Mouse (Mus musculus) bone marrow, adult 2 months (tissue): ENCODE measurements at regions not wholly inside any gene's neighbourhood (a gene's known extent, or its start where the extent isn't known, plus 50 kb on each side); places are given as distances from the start of the nearest gene placed in this dataset.
"Not testable (repeated sequence)": the region's sequence is repeated elsewhere in the genome, so short reads cannot be mapped to it uniquely, and the experiment has no call there.

Experiments
- H3K27ac ChIP-seq: fragments of 200-500 bp; 2 replicates; pipeline ENCODE4 v1.5.1; 2012; ENCODE audit warnings: low read depth, mild to moderate bottlenecking, control low read depth, inconsistent platforms, low read length; ENCODE audit not compliant: control insufficient read depth, poor library complexity, insufficient read depth
- H3K4me1 ChIP-seq: fragments of 200-500 bp; 2 replicates; pipeline ENCODE4 v1.6.1; 2011; ENCODE audit warnings: low read length; ENCODE audit not compliant: control insufficient read depth, insufficient read depth
- H3K4me3 ChIP-seq: fragments of 200-500 bp; replicated peaks from 2 replicates; pipeline ENCODE3; 2011; ENCODE audit warnings: mild to moderate bottlenecking, low read depth, low read length, control low read depth; ENCODE audit not compliant: control insufficient read depth
- CTCF ChIP-seq: fragments of 200-500 bp; IDR thresholded peaks from 2 replicates; pipeline ENCODE4 v1.5.1; 2011; ENCODE audit warnings: low read length, control low read depth; ENCODE audit not compliant: control insufficient read depth, insufficient read depth
- POLR2A ChIP-seq: fragments of 200-500 bp; IDR thresholded peaks from 2 replicates; pipeline ENCODE4 v1.6.1; 2011; ENCODE audit warnings: low read depth, mild to moderate bottlenecking, control low read depth, low read length, borderline replicate concordance; ENCODE audit not compliant: control insufficient read depth
- WGBS: fragments of 180-500 bp; shearing (Covaris S2); methylation state at CpG from one replicate; pipeline ENCODE4 v1.1.7; 2018; 5-methylcytosine and 5-hydroxymethylcytosine counted together

GRCm38 (mm10) chr14:48799442-48800099 is 126.0 kb upstream of the Otx2 start:
- H3K4me3 ChIP-seq, result no peak overlapping the region
- 80% methylated on average over 10 of the region's 10 CpGs for WGBS
- no peak overlapping the region for H3K27ac ChIP-seq
- no peak for TF ChIP-seq POLR2A
- no peak for TF ChIP-seq CTCF
- no peaks in the 10 kb centered on the region for H3K4me1 ChIP-seq

- no peak for TF ChIP-seq POLR2A
- TF ChIP-seq CTCF, result no peak
- Histone ChIP-seq H3K4me1 (no peaks in the 10 kb centered on the region), H3K4me3 (no peak overlapping the region), H3K27ac (no peak overlapping the region)
- 71% methylated on average over 5 of the region's 5 CpGs for WGBS
These were observed 117.9 kb upstream of the Otx2 start for GRCm38 (mm10) chr14:48791507-48791906.

- no peaks in the 10 kb centered on the region for H3K4me1 ChIP-seq
- no peak for TF ChIP-seq POLR2A
- TF ChIP-seq CTCF, result no peak
- H3K4me3 ChIP-seq, result no peak overlapping the region
- WGBS, result 56% methylated on average over 1 of the region's 1 CpGs
- no peak overlapping the region for H3K27ac ChIP-seq
These were observed 105.7 kb upstream of the Otx2 start for GRCm38 (mm10) chr14:48779327-48779726.

- Histone ChIP-seq H3K4me3 (no peak overlapping the region), H3K27ac (no peak overlapping the region), H3K4me1 (no peaks in the 10 kb centered on the region)
- no peak for TF ChIP-seq CTCF
- no peak for TF ChIP-seq POLR2A
- 78% methylated on average over 9 of the region's 9 CpGs for WGBS
These were observed 97.2 kb upstream of the Otx2 start for GRCm38 (mm10) chr14:48770832-48771231.

GRCm38 (mm10) chr14:48762691-48763090 is 89.1 kb upstream of the Otx2 start:
- TF ChIP-seq CTCF (no peak), POLR2A (no peak)
- Histone ChIP-seq H3K4me1 (no peaks in the 10 kb centered on the region), H3K4me3 (no peak overlapping the region), H3K27ac (no peak overlapping the region)
- 72% methylated on average over 5 of the region's 5 CpGs for WGBS

GRCm38 (mm10) chr14:48761002-48761648 is 87.5 kb upstream of the Otx2 start:
- Histone ChIP-seq H3K4me1 (no peaks in the 10 kb centered on the region), H3K27ac (no peak overlapping the region), H3K4me3 (no peak overlapping the region)
- TF ChIP-seq CTCF, result no peak
- TF ChIP-seq POLR2A, result no peak
- WGBS, result 73% methylated on average over 7 of the region's 7 CpGs

GRCm38 (mm10) chr14:48755096-48755495 is 81.5 kb upstream of the Otx2 start:
- not testable (repeated sequence) for H3K4me1 ChIP-seq, H3K27ac ChIP-seq, H3K4me3 ChIP-seq
- WGBS, result 88% methylated on average over 5 of the region's 5 CpGs

- TF ChIP-seq CTCF (no peak), POLR2A (no peak)
- WGBS, result 72% methylated on average over 11 of the region's 11 CpGs
- H3K4me3 ChIP-seq, result no peak overlapping the region
- H3K4me1 ChIP-seq, result no peaks in the 10 kb centered on the region
- H3K27ac ChIP-seq, result no peak overlapping the region
These were observed 80.6 kb upstream of the Otx2 start for GRCm38 (mm10) chr14:48754080-48754720.

- Histone ChIP-seq H3K4me3 (no peak overlapping the region), H3K4me1 (no peaks in the 10 kb centered on the region), H3K27ac (no peak overlapping the region)
- 76% methylated on average over 10 of the region's 10 CpGs for WGBS
- TF ChIP-seq POLR2A, result no peak
- no peak for TF ChIP-seq CTCF
These were observed 80.0 kb upstream of the Otx2 start for GRCm38 (mm10) chr14:48753517-48754079.
